Mouse (Mus musculus): Measurements from ENCODE around the gene Chrna9. TPM values are rescaled to one million over a fixed set of nuclear protein-coding genes. Genes with fewer than 3 reads are reported as not detected.

Gene Chrna9
- not detected in 2 replicates for polyA plus RNA-seq (2012; rRNA removed)

GRCm38 (mm10) chr5:65934783-65935182, at the start of gene Chrna9:
Gene Chrna9, plus strand, starts transcription at chr5:65934921.

GRCm38 (mm10) chr5:66004134-66004925, 69.6 kb downstream of the Chrna9 start, which contains the start of gene 9130230L23Rik:
Gene 9130230L23Rik, minus strand, starts transcription at chr5:66004285.

Other genes with a start within 250 kb of the Chrna9 start
- 22.9 and 23.8 TPM in 2 replicates for gene Pds5a, start 236.6 kb upstream of the Chrna9 start, polyA plus RNA-seq (2012; rRNA removed)
- gene N4bp2, start 171.4 kb upstream of the Chrna9 start, polyA plus RNA-seq (2012; rRNA removed) = 4.0 and 4.8 TPM in 2 replicates
- gene Rhoh, start 73.7 kb upstream of the Chrna9 start, polyA plus RNA-seq (2012; rRNA removed) = 1.8 and 2.4 TPM in 2 replicates
- 0.10 and 0.12 TPM in 2 replicates for gene 9130230L23Rik, start 69.4 kb downstream of the Chrna9 start, polyA plus RNA-seq (2012; rRNA removed)
- 7.6 and 8.7 TPM in 2 replicates for gene Rbm47, start 238.2 kb downstream of the Chrna9 start, polyA plus RNA-seq (2012; rRNA removed)